Mouse (Mus musculus) hindbrain, embryonic 16.5 days (tissue): ENCODE measurements at regions not wholly inside any gene's neighbourhood (a gene's known extent, or its start where the extent isn't known, plus 50 kb on each side); places are given as distances from the start of the nearest gene placed in this dataset.

Experiments used
- ATAC-seq: fragments of 200-750 bp; cut with Nextera tagmentation; 2 replicates; pipeline ENCODE4 v1.8.0; 2017; ENCODE audit warnings: moderate TSS enrichment, moderate library complexity
- H3K27ac ChIP-seq: fragments of 300-500 bp; sonication (generic); 2 replicates; pipeline ENCODE4 v1.5.1; 2014; ENCODE audit warnings: low read depth, mild to moderate bottlenecking, control low read depth, low read length, moderate library complexity
- H3K27me3 ChIP-seq: fragments of 300-500 bp; sonication (generic); replicated peaks from 2 replicates; pipeline ENCODE4 v1.6.1; 2014; ENCODE audit warnings: low read length; ENCODE audit not compliant: control insufficient read depth, insufficient read depth
- H3K36me3 ChIP-seq: fragments of 300-500 bp; sonication (generic); 2 replicates; pipeline ENCODE4 v1.6.1; 2014; ENCODE audit warnings: mild to moderate bottlenecking, low read length, moderate library complexity, mixed read lengths; ENCODE audit not compliant: control insufficient read depth, insufficient read depth
- H3K4me1 ChIP-seq: fragments of 300-500 bp; sonication (generic); 2 replicates; pipeline ENCODE4 v1.6.1; 2014; ENCODE audit warnings: low read depth, low read length; ENCODE audit not compliant: control insufficient read depth, insufficient read depth
- H3K4me2 ChIP-seq: fragments of 300-500 bp; sonication (generic); 2 replicates; pipeline ENCODE4 v1.6.1; 2014; ENCODE audit warnings: mild to moderate bottlenecking, low read length, control low read depth, moderate library complexity
- H3K4me3 ChIP-seq: fragments of 300-500 bp; sonication (generic); 2 replicates; pipeline ENCODE4 v1.5.1; 2014; ENCODE audit warnings: mild to moderate bottlenecking, low read length, control low read depth, moderate library complexity
- H3K9ac ChIP-seq: fragments of 300-500 bp; sonication (generic); 2 replicates; pipeline ENCODE4 v1.6.1; 2014; ENCODE audit warnings: low read depth, mild to moderate bottlenecking, control low read depth, low read length, moderate library complexity
- H3K9me3 ChIP-seq: fragments of 300-500 bp; sonication (generic); 2 replicates; pipeline ENCODE4 v1.6.1; 2014; ENCODE audit warnings: mild to moderate bottlenecking, low read length, moderate library complexity; ENCODE audit not compliant: control insufficient read depth
- WGBS: fragments of 180-500 bp; shearing (Covaris S2); extraction: QIAGEN DNeasy Blood & Tissue Kit; methylation state at CpG from one replicate; pipeline ENCODE4 v1.1.7; 2014; 5-methylcytosine and 5-hydroxymethylcytosine counted together

GRCm38 (mm10) chr1:42777416-42777815, 73.6 kb upstream of the Mrps9 start:
- H3K27ac ChIP-seq: no peak overlapping the region
- ATAC-seq: no peak
- no peak overlapping the region for H3K4me2 ChIP-seq
- no peaks in the 10 kb centered on the region for H3K27me3 ChIP-seq
- no peak overlapping the region for H3K4me3 ChIP-seq
- H3K36me3 ChIP-seq: no peaks in the 10 kb centered on the region
- no peaks in the 10 kb centered on the region for H3K9me3 ChIP-seq
- H3K9ac ChIP-seq: no peak overlapping the region
- 92% methylated on average over 1 of the region's 1 CpGs for WGBS
- no peaks in the 10 kb centered on the region; the same call in 1 of the 2 replicates for H3K4me1 ChIP-seq

DNA sequence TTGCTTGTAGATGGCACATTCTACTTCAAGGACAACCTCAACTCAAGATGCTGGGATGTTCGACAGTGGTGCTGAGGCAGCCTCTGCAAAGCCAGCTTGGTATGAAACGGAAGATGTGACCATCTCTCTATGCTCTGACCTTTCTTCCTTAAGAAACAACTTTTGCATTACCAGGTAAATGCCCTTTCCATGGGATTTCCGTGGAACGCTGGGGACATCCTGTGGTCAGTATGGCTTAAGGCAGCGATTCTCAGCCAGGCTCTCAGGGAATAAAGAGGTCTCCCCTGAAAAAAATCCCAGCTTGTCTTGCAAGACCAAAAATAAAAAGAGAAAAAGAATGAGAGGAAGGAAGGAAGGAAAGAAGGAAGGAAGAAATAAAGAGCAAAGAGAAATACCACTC, 71.3 kb upstream of the Mrps9 start:
- Histone ChIP-seq H3K9ac (no peak overlapping the region), H3K4me3 (no peak overlapping the region), H3K4me1 (no peaks in the 10 kb centered on the region; the same call in 1 of the 2 replicates), H3K27ac (no peak overlapping the region), H3K36me3 (no peaks in the 10 kb centered on the region), H3K4me2 (no peak overlapping the region), H3K9me3 (no peaks in the 10 kb centered on the region), H3K27me3 (no peaks in the 10 kb centered on the region)
- 50% methylated on average over 5 of the region's 5 CpGs for WGBS
- no peak for ATAC-seq

- Histone ChIP-seq H3K4me3 (no peak overlapping the region), H3K4me1 (no peaks in the 10 kb centered on the region; the same call in 1 of the 2 replicates), H3K27ac (no peak overlapping the region), H3K9ac (no peak overlapping the region), H3K36me3 (no peaks in the 10 kb centered on the region), H3K4me2 (peak overlapping the region; percentile 26), H3K27me3 (no peaks in the 10 kb centered on the region), H3K9me3 (no peaks in the 10 kb centered on the region)
- no peak for ATAC-seq
- WGBS: 34% methylated on average over 15 of the region's 15 CpGs
Measured at GRCm38 (mm10) chr1:42780266-42780665, 70.8 kb upstream of the Mrps9 start.

DNA sequence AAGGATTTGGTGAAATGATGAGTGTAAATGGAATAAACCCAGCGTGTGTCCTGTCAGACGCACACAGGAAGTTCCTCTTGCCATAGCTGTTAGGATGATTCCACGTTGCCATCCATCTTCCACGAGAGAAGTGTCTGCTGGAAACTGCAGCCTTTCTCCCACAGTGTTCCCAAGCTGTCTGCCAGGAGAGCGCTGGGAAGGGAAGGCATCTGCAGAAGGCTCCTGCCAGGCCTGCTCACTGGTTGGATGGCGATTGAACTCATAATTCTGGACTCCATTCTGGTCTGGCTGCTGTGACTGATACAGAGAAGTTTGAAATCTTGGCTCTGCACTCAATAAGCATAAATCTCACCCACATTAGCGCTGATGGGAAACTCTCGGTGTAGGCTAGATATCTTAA, 69.5 kb upstream of the Mrps9 start:
- Histone ChIP-seq H3K4me1 (no peaks in the 10 kb centered on the region; the same call in 1 of the 2 replicates), H3K27me3 (no peaks in the 10 kb centered on the region), H3K27ac (no peak overlapping the region), H3K4me3 (no peak overlapping the region), H3K36me3 (no peaks in the 10 kb centered on the region), H3K4me2 (no peak overlapping the region), H3K9ac (no peak overlapping the region), H3K9me3 (no peaks in the 10 kb centered on the region)
- peak; percentile 59 for ATAC-seq
- 57% methylated on average over 8 of the region's 8 CpGs for WGBS

- H3K4me2 ChIP-seq: no peak overlapping the region
- H3K9ac ChIP-seq: no peak overlapping the region
- H3K27ac ChIP-seq: no peak overlapping the region
- no peaks in the 10 kb centered on the region; the same call in 1 of the 2 replicates for H3K4me1 ChIP-seq
- ATAC-seq: no peak
- H3K4me3 ChIP-seq: no peak overlapping the region
- no peaks in the 10 kb centered on the region for H3K27me3 ChIP-seq
- no peaks in the 10 kb centered on the region for H3K36me3 ChIP-seq
- H3K9me3 ChIP-seq: no peaks in the 10 kb centered on the region
- 44% methylated on average over 7 of the region's 7 CpGs for WGBS
Measured at GRCm38 (mm10) chr1:42783072-42783672, 67.9 kb upstream of the Mrps9 start.

- Histone ChIP-seq H3K27ac (no peak overlapping the region), H3K4me2 (no peak overlapping the region), H3K4me3 (no peak overlapping the region), H3K36me3 (no peaks in the 10 kb centered on the region), H3K27me3 (no peaks in the 10 kb centered on the region), H3K9me3 (no peaks in the 10 kb centered on the region), H3K4me1 (no peaks in the 10 kb centered on the region), H3K9ac (no peak overlapping the region)
- ATAC-seq: no peak
- 76% methylated on average over 7 of the region's 7 CpGs for WGBS
Measured at GRCm38 (mm10) chr1:42787240-42787639, 63.8 kb upstream of the Mrps9 start.

DNA sequence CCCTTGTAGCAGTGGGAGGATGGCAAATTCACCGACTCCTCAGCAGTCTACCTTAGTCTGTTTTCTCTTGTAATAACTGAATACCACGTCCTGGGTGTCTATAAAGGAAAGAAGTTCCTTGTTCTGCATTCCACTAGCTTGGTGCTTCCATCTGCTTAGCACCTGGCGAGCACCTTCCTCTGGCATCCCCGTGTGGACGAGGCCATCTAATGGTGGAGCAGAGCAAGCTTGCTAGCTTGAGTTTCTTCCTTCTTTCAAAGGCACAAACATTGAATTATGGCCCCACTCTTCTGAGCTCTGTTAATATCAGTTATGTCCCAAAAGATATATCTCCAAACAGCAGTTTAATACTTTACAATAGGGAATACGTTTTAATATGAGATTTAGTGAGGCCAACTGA, 62.6 kb upstream of the Mrps9 start:
- ATAC-seq: no peak
- Histone ChIP-seq H3K27me3 (no peaks in the 10 kb centered on the region), H3K36me3 (no peaks in the 10 kb centered on the region), H3K4me3 (no peak overlapping the region), H3K9ac (no peak overlapping the region), H3K9me3 (peaks cover 2% of the 10 kb centered on the region), H3K4me1 (no peaks in the 10 kb centered on the region), H3K27ac (no peak overlapping the region), H3K4me2 (no peak overlapping the region)
- 86% methylated on average over 6 of the region's 6 CpGs for WGBS
